Mouse (Mus musculus) lung, postnatal 0 days (tissue): ENCODE measurements around the gene Ifnar1.

ENCODE experiments used
- CTCF ChIP-seq: IDR thresholded peaks from 2 replicates; pipeline ENCODE4 v1.5.1; 2016; ENCODE audit warnings: antibody characterized with exemption, mild to moderate bottlenecking
- EP300 ChIP-seq: IDR thresholded peaks from 2 replicates; pipeline ENCODE4 v1.6.1; 2016; ENCODE audit warnings: antibody characterized with exemption, mild to moderate bottlenecking, control low read depth

DNA sequence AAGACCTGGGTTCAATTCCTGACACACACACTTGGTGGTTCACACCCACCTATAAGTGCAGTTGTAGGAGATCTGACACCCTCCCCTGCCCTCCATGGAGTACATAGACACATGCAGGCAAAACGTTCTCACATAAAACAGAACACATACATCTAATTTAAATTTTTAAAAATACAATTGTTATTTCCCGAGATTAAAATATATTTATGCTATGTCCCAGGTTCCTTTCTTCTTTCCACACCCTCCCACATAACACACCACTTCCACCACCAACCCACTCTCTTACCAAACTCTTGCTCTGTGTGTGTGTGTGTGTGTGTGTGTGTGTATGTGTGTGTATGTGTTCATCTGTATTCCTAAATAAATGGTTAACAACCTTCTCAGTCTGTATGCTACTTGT, 3.0 kb downstream of the Ifnar1 start:
- TF ChIP-seq CTCF: no peak
- no peak for TF ChIP-seq EP300
